Mouse (Mus musculus) megakaryocyte, embryonic 14.5 days (primary cell): ENCODE measurements around the gene Oca2.

Experiments
- FLI1 ChIP-seq: IDR thresholded peaks from 2 replicates; pipeline ENCODE4 v1.6.1; 2012; ENCODE audit warnings: low read length, inconsistent platforms, mixed read lengths
- GATA1 ChIP-seq: IDR thresholded peaks from 3 replicates; pipeline ENCODE4 v1.6.1; 2012; ENCODE audit warnings: mixed read lengths, low read length, inconsistent platforms, borderline replicate concordance

- TF ChIP-seq GATA1 (no peak), FLI1 (no peak)
These were observed 48.5 kb upstream of the Oca2 start for GRCm38 (mm10) chr7:56191041-56191440.
